Mouse (Mus musculus) kidney, postnatal 0 days (tissue): Measurements from ENCODE around the gene Rnf5. TPM values are rescaled to one million over a fixed set of nuclear protein-coding genes. Genes with fewer than 3 reads are reported as not detected.

Source experiments
- ATAC-seq: fragments of 200-750 bp; cut with Nextera tagmentation; replicated peaks from 2 replicates; pipeline ENCODE4 v1.8.0; 2017; ENCODE audit warnings: low read depth, moderate number of reproducible peaks, moderate TSS enrichment, moderate library complexity; ENCODE audit not compliant: low FRiP score
- DNase-seq: peaks from one replicate; pipeline ENCODE4 v3.0.0-alpha.2; 2016; ENCODE audit warnings: low spot score
- H3K27ac ChIP-seq: fragments of 300-500 bp; sonication (generic); 2 replicates; pipeline ENCODE4 v1.5.1; 2014; ENCODE audit warnings: mild to moderate bottlenecking
- H3K27me3 ChIP-seq: fragments of 300-500 bp; sonication (generic); 2 replicates; pipeline ENCODE4 v1.6.1; 2014; ENCODE audit warnings: low read length, mixed read lengths; ENCODE audit not compliant: insufficient read depth
- H3K36me3 ChIP-seq: fragments of 300-500 bp; sonication (generic); 2 replicates; pipeline ENCODE4 v1.6.1; 2014; ENCODE audit warnings: low read length, mixed read lengths; ENCODE audit not compliant: insufficient read depth
- H3K4me1 ChIP-seq: fragments of 300-500 bp; sonication (generic); replicated peaks from 2 replicates; pipeline ENCODE4 v1.6.1; 2014; ENCODE audit warnings: antibody characterized with exemption, low read length, mixed read lengths; ENCODE audit not compliant: insufficient read depth
- H3K4me2 ChIP-seq: fragments of 300-500 bp; sonication (generic); 2 replicates; pipeline ENCODE4 v1.6.1; 2014; ENCODE audit warnings: mild to moderate bottlenecking, low read length, moderate library complexity, mixed read lengths
- H3K4me3 ChIP-seq: fragments of 300-500 bp; sonication (generic); replicated peaks from 2 replicates; pipeline ENCODE4 v1.5.1; 2014; ENCODE audit warnings: low read depth, low read length
- H3K9ac ChIP-seq: fragments of 300-500 bp; sonication (generic); 2 replicates; pipeline ENCODE4 v1.6.1; 2014; ENCODE audit warnings: low read depth, low read length
- H3K9me3 ChIP-seq: fragments of 300-500 bp; sonication (generic); replicated peaks from 2 replicates; pipeline ENCODE4 v1.6.1; 2016; ENCODE audit warnings: low read length, inconsistent platforms, mixed read lengths
- CTCF ChIP-seq: IDR thresholded peaks from 2 replicates; pipeline ENCODE4 v1.5.1; 2016; ENCODE audit warnings: antibody characterized with exemption, low read depth, mild to moderate bottlenecking, moderate library complexity
- WGBS: fragments of 180-500 bp; shearing (Covaris S2); extraction: QIAGEN DNeasy Blood & Tissue Kit; methylation state at CpG from one replicate; pipeline ENCODE4 v1.1.7; 2014; 5-methylcytosine and 5-hydroxymethylcytosine counted together
- polyA plus RNA-seq: library from polyadenylated mRNA; unstranded; fragments of >200 nt; fragmentation: Nextera tagmentation; extraction: Ambion mirVana; gene quantifications from 2 replicates; pipeline ENCODE4 v1.2.1, GENCODE M21; 2015

The Rnf5 gene
- polyA plus RNA-seq, 1 experiment from 2014 or later: 154 TPM

- no peak for TF ChIP-seq CTCF
- Histone ChIP-seq H3K4me1 (peaks cover 43% of the 10 kb centered on the region), H3K27ac (peak overlapping the region; percentile 96), H3K4me3 (peak overlapping the region; percentile 67), H3K9me3 (no peaks in the 10 kb centered on the region), H3K4me2 (peak overlapping the region; percentile 89), H3K9ac (peak overlapping the region; percentile 74), H3K27me3 (0 out of 2 replicates have a peak, but pooled peaks cover 9% of the 10 kb centered on the region), H3K36me3 (peaks cover 2% of the 10 kb centered on the region; the same call in 1 of the 2 replicates)
- WGBS: 16% methylated on average over 5 of the region's 5 CpGs
- DNase-seq (no peak), ATAC-seq (no peak)
Measured at GRCm38 (mm10) chr17:34628644-34628967, 25.1 kb upstream of the Rnf5 start.

- H3K4me3 ChIP-seq: peak within 1 kb of the TSS; percentile 67
- peaks cover 43% of the 10 kb centered on the region for H3K4me1 ChIP-seq
- H3K9ac ChIP-seq: peak within 1 kb of the TSS; percentile 74
- TF ChIP-seq CTCF: no peak
- H3K9me3 ChIP-seq: no peaks in the 10 kb centered on the region
- H3K4me2 ChIP-seq: peak within 1 kb of the TSS; percentile 89
- ATAC-seq: no peak
- DNase-seq: peak; percentile 60
- H3K27me3 ChIP-seq: 0 out of 2 replicates have a peak, but pooled peaks cover 9% of the 10 kb centered on the region
- H3K27ac ChIP-seq: peak within 1 kb of the TSS; percentile 96
- 1% methylated on average over 29 of the region's 29 CpGs for WGBS
- peaks cover 5% of the 10 kb centered on the region for H3K36me3 ChIP-seq
Measured at GRCm38 (mm10) chr17:34627943-34628643, 24.6 kb upstream of the Rnf5 start, which contains the start of gene Ppt2. Ppt2 (minus strand) TSS chr17:34628510.

GRCm38 (mm10) chr17:34627093-34627942, 23.8 kb upstream of the Rnf5 start:
- under 1% methylated on average over 44 of the region's 45 CpGs for WGBS
- peaks cover 40% of the 10 kb centered on the region for H3K4me1 ChIP-seq
- DNase-seq (peak; percentile 96), ATAC-seq (peak; percentile 80)
- no peak for TF ChIP-seq CTCF
- H3K9ac ChIP-seq: peak overlapping the region; percentile 74
- 0 out of 2 replicates have a peak, but pooled peaks cover 9% of the 10 kb centered on the region for H3K27me3 ChIP-seq
- H3K4me3 ChIP-seq: peak overlapping the region; percentile 67
- peaks cover 13% of the 10 kb centered on the region for H3K36me3 ChIP-seq
- H3K9me3 ChIP-seq: no peaks in the 10 kb centered on the region
- peak overlapping the region; percentile 89 for H3K4me2 ChIP-seq
- H3K27ac ChIP-seq: peak overlapping the region; percentile 96

GRCm38 (mm10) chr17:34626773-34627092, 23.2 kb upstream of the Rnf5 start:
- peaks cover 15% of the 10 kb centered on the region for H3K36me3 ChIP-seq
- peak overlapping the region; percentile 74 for H3K9ac ChIP-seq
- peak overlapping the region; percentile 96 for H3K27ac ChIP-seq
- H3K4me2 ChIP-seq: peak overlapping the region; percentile 89
- peak overlapping the region; percentile 67 for H3K4me3 ChIP-seq
- TF ChIP-seq CTCF: peak; percentile 73
- ATAC-seq (peak; percentile 24; the same call in 1 of the 2 replicates), DNase-seq (peak; percentile 89)
- H3K4me1 ChIP-seq: peaks cover 35% of the 10 kb centered on the region
- WGBS: 0% methylated on average over 18 of the region's 18 CpGs
- no peaks in the 10 kb centered on the region for H3K9me3 ChIP-seq
- H3K27me3 ChIP-seq: 0 out of 2 replicates have a peak, but pooled peaks cover 9% of the 10 kb centered on the region

- H3K36me3 ChIP-seq: peaks cover 15% of the 10 kb centered on the region
- DNase-seq (no peak), ATAC-seq (no peak)
- H3K4me3 ChIP-seq: peak overlapping the region; percentile 67
- TF ChIP-seq CTCF: no peak
- peak overlapping the region; percentile 89 for H3K4me2 ChIP-seq
- 37% methylated on average over 16 of the region's 16 CpGs for WGBS
- H3K9ac ChIP-seq: peak overlapping the region; percentile 74
- H3K27ac ChIP-seq: peak overlapping the region; percentile 96
- 0 out of 2 replicates have a peak, but pooled peaks cover 8% of the 10 kb centered on the region for H3K27me3 ChIP-seq
- no peaks in the 10 kb centered on the region for H3K9me3 ChIP-seq
- H3K4me1 ChIP-seq: peaks cover 31% of the 10 kb centered on the region
Measured at GRCm38 (mm10) chr17:34626062-34626772, 22.7 kb upstream of the Rnf5 start.

- 76% methylated on average over 3 of the region's 3 CpGs for whole genome bisulfite sequencing
- H3K9me3 ChIP-seq: no peaks in the 10 kb centered on the region
- DNase-seq: no peak
- peaks cover 20% of the 10 kb centered on the region for H3K36me3 ChIP-seq
- H3K4me3 ChIP-seq: no peak overlapping the region
- no peaks in the 10 kb centered on the region for H3K27me3 ChIP-seq
- ATAC-seq: no peak
- peaks cover 22% of the 10 kb centered on the region for H3K4me1 ChIP-seq
- no peak overlapping the region for H3K4me2 ChIP-seq
- H3K9ac ChIP-seq: no peak overlapping the region
- TF ChIP-seq CTCF: no peak
- no peak overlapping the region for H3K27ac ChIP-seq
Measured at GRCm38 (mm10) chr17:34624981-34625380, 21.5 kb upstream of the Rnf5 start.
